Mouse (Mus musculus): ENCODE data around the gene Cer1. TPM values are rescaled to one million over a fixed set of nuclear protein-coding genes. Genes with fewer than 3 reads are reported as not detected.

Cer1 gene
- polyA plus RNA-seq, 1 experiment: not detected

GRCm38 (mm10) chr4:82879152-82879551 lies 5.8 kb downstream of the Cer1 start:
- Histone ChIP-seq H3K4me3 (ENCODE audit: insufficient read depth, low read length) (no peak overlapping the region), H3K4me1 (ENCODE audit: control insufficient read depth, insufficient read depth, low read length) (peaks cover 5% of the 10 kb centered on the region), H3K27ac (ENCODE audit: insufficient read depth, low read depth, low read length) (no peak overlapping the region)
- TF ChIP-seq POLR2A (IDR thresholded peaks at IDR 0.05; ENCODE audit: borderline replicate concordance, low read depth, low read length) (no peak), CTCF (IDR thresholded peaks at IDR 0.05; ENCODE audit: low read depth, low read length) (no peak)

DNA sequence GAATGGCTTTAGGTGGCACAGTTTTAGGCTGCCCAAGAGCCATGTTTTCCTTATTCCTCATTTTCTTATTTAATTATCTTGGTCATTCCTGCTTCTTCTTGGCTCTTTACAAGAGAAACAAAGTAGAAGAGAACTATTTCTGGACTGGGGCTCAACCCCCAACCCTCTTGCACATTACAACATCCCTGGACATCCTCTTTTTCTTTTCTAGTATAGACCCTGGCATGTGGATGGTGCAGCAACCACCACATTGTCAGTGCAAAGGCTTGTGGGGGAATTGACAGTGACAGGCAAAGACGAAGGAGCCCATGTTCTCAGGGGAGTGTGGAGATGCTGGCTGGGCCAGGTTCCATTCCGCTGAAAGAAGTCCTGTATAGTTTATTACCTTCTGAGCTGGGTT lies 8.3 kb downstream of the Cer1 start:
- Histone ChIP-seq H3K4me3 (ENCODE audit: insufficient read depth, low read length) (no peak overlapping the region), H3K27ac (ENCODE audit: insufficient read depth, low read depth, low read length) (no peak overlapping the region), H3K4me1 (ENCODE audit: control insufficient read depth, insufficient read depth, low read length) (peaks cover 5% of the 10 kb centered on the region)
- no peak for TF ChIP-seq CTCF (IDR thresholded peaks at IDR 0.05; ENCODE audit: low read depth, low read length)

DNA sequence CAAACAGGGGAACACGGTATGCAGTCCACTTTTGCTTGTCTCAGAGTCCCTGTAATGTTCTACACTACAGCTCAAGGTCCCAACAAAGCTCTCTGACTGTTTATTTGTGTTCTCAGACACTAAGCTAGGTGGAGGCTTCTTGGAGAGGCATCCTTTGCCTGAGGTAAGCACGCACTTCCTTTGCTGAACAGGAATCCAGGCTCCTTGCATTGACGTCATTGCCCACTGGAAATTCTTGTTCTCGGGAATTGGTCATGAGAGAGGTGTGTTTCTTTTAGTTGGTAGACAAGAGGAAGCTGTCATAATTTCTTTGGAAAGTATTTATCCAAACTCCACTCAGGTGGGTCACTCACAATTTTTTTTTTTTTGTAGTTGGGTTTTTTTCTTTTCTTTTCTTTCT lies 9.4 kb downstream of the Cer1 start:
- TF ChIP-seq CTCF (IDR thresholded peaks at IDR 0.05; ENCODE audit: low read depth, low read length): no peak
- TF ChIP-seq POLR2A (IDR thresholded peaks at IDR 0.05; ENCODE audit: borderline replicate concordance, low read depth, low read length): no peak
- peaks cover 5% of the 10 kb centered on the region for H3K4me1 ChIP-seq (ENCODE audit: control insufficient read depth, insufficient read depth, low read length)

DNA sequence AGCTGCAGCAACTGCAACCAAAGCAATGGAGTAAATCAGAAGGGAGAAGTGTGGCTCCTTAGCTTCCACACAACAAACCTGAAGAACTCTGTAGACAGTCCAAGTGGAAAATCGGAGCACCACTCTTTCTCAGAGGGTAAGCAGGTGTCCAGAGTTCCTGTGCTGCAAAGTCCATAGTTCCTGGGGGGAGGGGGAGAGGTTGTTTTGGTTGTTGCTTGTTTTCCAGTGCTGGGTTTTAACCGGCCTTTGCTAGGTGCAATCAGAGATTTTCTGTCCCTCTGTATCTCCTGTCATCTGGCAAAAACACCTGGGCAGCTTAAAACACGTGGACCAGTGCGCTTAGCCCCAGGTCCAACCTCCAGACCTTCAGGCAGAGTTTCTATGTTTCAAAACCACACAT lies 10.2 kb downstream of the Cer1 start:
- no peak for TF ChIP-seq CTCF (IDR thresholded peaks at IDR 0.05; ENCODE audit: low read depth, low read length)
- no peak for TF ChIP-seq POLR2A (IDR thresholded peaks at IDR 0.05; ENCODE audit: borderline replicate concordance, low read depth, low read length)
- Histone ChIP-seq H3K4me1 (ENCODE audit: control insufficient read depth, insufficient read depth, low read length) (peaks cover 5% of the 10 kb centered on the region), H3K27ac (ENCODE audit: insufficient read depth, low read depth, low read length) (no peak overlapping the region), H3K4me3 (ENCODE audit: insufficient read depth, low read length) (no peak overlapping the region)

More for the DNA sequence above, 9.4 kb downstream of the Cer1 start:
- Histone ChIP-seq H3K27ac (ENCODE audit: insufficient read depth, low read depth, low read length) (no peak overlapping the region), H3K4me3 (ENCODE audit: insufficient read depth, low read length) (no peak overlapping the region)

- no peak for TF ChIP-seq POLR2A (IDR thresholded peaks at IDR 0.05; ENCODE audit: borderline replicate concordance, low read depth, low read length)
- no peak for TF ChIP-seq CTCF (IDR thresholded peaks at IDR 0.05; ENCODE audit: low read depth, low read length)
- H3K4me3 ChIP-seq (ENCODE audit: insufficient read depth, low read length): no peak overlapping the region
- peaks cover 5% of the 10 kb centered on the region for H3K4me1 ChIP-seq (ENCODE audit: control insufficient read depth, insufficient read depth, low read length)
- H3K27ac ChIP-seq (ENCODE audit: insufficient read depth, low read depth, low read length): no peak overlapping the region
These were observed 12.4 kb downstream of the Cer1 start for GRCm38 (mm10) chr4:82872548-82872947.

- H3K27ac ChIP-seq (ENCODE audit: insufficient read depth, low read depth, low read length): no peak overlapping the region
- TF ChIP-seq POLR2A (IDR thresholded peaks at IDR 0.05; ENCODE audit: borderline replicate concordance, low read depth, low read length) (no peak), CTCF (IDR thresholded peaks at IDR 0.05; ENCODE audit: low read depth, low read length) (no peak)
- peaks cover 5% of the 10 kb centered on the region for H3K4me1 ChIP-seq (ENCODE audit: control insufficient read depth, insufficient read depth, low read length)
- no peak overlapping the region for H3K4me3 ChIP-seq (ENCODE audit: insufficient read depth, low read length)
These were observed 12.8 kb downstream of the Cer1 start for GRCm38 (mm10) chr4:82872121-82872520.

DNA sequence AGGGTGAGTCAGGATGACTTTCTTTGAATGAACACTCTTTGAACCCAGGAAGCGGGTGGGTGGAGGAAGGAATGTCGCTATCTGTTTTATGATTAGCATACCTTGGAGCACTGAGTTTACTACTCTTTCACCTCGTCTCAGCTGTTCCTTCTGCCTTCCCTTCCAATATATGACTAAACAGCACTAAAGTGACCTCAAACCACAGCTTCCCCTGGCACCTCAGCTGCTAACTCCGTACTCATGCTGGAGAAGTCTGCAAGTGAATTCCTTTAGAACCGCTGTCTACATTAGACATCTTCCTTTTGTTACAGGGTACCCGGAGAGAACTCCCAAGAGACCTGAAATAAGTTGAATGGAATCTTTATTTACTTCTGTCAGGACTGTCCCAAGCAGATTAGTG lies 14.0 kb downstream of the Cer1 start:
- H3K27ac ChIP-seq (ENCODE audit: insufficient read depth, low read depth, low read length): no peak overlapping the region
- TF ChIP-seq CTCF (IDR thresholded peaks at IDR 0.05; ENCODE audit: low read depth, low read length): no peak
- TF ChIP-seq POLR2A (IDR thresholded peaks at IDR 0.05; ENCODE audit: borderline replicate concordance, low read depth, low read length): no peak
- peaks cover under 1% of the 10 kb centered on the region for H3K4me1 ChIP-seq (ENCODE audit: control insufficient read depth, insufficient read depth, low read length)

GRCm38 (mm10) chr4:82867731-82868445 lies 17.1 kb downstream of the Cer1 start:
- Histone ChIP-seq H3K27ac (ENCODE audit: insufficient read depth, low read depth, low read length) (no peak overlapping the region), H3K4me3 (ENCODE audit: insufficient read depth, low read length) (no peak overlapping the region)

More for the DNA sequence above, 14.0 kb downstream of the Cer1 start:
- no peak overlapping the region for H3K4me3 ChIP-seq (ENCODE audit: insufficient read depth, low read length)

DNA sequence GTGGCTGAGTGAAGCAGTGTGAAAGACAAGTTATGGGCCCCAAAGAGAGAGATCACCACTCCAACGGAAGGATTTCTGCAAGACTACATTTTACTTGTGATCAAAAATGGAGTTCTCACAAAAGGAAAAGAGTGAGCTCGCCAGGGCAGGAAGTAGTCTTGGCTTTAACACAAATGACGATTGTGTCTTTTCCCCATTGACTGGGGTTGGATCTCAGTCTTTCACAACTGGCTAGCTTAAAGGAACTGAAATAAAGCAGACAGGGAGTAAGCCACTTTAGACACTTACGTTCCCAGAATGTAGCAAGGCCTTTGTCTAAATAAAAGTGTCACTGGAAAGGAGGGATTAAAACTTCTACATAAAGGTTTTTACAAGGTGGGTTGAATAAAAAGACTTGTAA lies 17.8 kb downstream of the Cer1 start:
- Histone ChIP-seq H3K4me3 (ENCODE audit: insufficient read depth, low read length) (no peak overlapping the region), H3K4me1 (ENCODE audit: control insufficient read depth, insufficient read depth, low read length) (no peaks in the 10 kb centered on the region; the same call in 1 of the 2 replicates), H3K27ac (ENCODE audit: insufficient read depth, low read depth, low read length) (no peak overlapping the region)
- no peak for TF ChIP-seq POLR2A (IDR thresholded peaks at IDR 0.05; ENCODE audit: borderline replicate concordance, low read depth, low read length)
- TF ChIP-seq CTCF (IDR thresholded peaks at IDR 0.05; ENCODE audit: low read depth, low read length): no peak

More at GRCm38 (mm10) chr4:82867731-82868445, 17.1 kb downstream of the Cer1 start:
- no peak for TF ChIP-seq POLR2A (IDR thresholded peaks at IDR 0.05; ENCODE audit: borderline replicate concordance, low read depth, low read length)
- H3K4me1 ChIP-seq (ENCODE audit: control insufficient read depth, insufficient read depth, low read length): no peaks in the 10 kb centered on the region; the same call in 1 of the 2 replicates

DNA sequence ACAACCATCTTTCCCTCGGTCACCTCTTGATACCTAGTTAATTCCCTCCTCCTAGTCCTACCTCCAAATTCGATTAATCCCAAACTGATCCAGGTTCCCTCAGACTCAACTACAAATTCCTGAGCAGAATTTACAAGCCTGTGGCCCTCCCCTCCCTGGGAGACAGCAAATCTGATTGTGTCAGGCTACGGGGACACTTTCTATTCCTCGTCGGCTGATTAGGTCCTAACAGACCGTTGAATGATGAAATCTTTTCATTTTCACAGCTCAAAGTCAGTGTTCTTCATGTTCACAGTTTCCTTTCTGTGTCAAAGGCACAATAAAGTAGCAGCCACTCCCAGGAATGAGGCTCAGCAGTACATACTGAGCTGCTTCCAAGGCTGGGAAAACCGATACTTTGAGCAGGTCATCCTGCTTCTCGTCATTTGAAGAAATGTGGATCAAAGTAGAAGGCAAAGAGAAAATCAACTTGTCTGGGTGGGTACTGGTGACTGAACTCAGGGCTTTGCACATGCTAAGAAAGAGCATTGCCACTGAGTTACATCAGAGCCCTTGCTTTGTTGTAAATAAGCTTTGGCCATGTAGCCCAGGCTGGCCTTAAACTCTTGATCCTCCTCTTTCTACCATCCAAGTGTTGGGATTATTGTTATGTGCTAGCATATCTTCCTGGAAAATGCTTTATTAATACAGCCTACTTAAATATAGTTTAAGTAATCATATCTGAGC lies 19.8 kb downstream of the Cer1 start:
- TF ChIP-seq POLR2A (IDR thresholded peaks at IDR 0.05; ENCODE audit: borderline replicate concordance, low read depth, low read length) (no peak), CTCF (IDR thresholded peaks at IDR 0.05; ENCODE audit: low read depth, low read length) (no peak)
- Histone ChIP-seq H3K4me1 (ENCODE audit: control insufficient read depth, insufficient read depth, low read length) (no peaks in the 10 kb centered on the region; the same call in 1 of the 2 replicates), H3K4me3 (ENCODE audit: insufficient read depth, low read length) (no peak overlapping the region), H3K27ac (ENCODE audit: insufficient read depth, low read depth, low read length) (no peak overlapping the region)

Data from bone marrow macrophage, adult 2 months (primary cell).